Mouse (Mus musculus): Measurements from ENCODE around the gene Plxna3. TPM values are rescaled to one million over a fixed set of nuclear protein-coding genes. Genes with fewer than 3 reads are reported as not detected.

Plxna3 gene
- polyA plus RNA-seq (2012; rRNA removed) = 250 and 260 TPM in 2 replicates

GRCm38 (mm10) chrX:74328725-74329161, at the start of gene Plxna3:
Gene Plxna3 (plus strand): TSS chrX:74329066.

GRCm38 (mm10) chrX:74281732-74282394, 47.0 kb upstream of the Plxna3 start, which contains the start of the genes Taz and Dnase1l1:
Gene Taz (plus strand): TSS chrX:74281912.
Gene Dnase1l1 (minus strand): TSS chrX:74282337.

GRCm38 (mm10) chrX:74296538-74297448, 32.1 kb upstream of the Plxna3 start, which contains the start of gene Atp6ap1:
Gene Atp6ap1 (plus strand): TSS chrX:74297097.

GRCm38 (mm10) chrX:74304867-74305700, 23.8 kb upstream of the Plxna3 start, which contains the start of gene Gdi1:
Gene Gdi1 (plus strand): TSS chrX:74304998.

GRCm38 (mm10) chrX:74312540-74313464, 16.1 kb upstream of the Plxna3 start, which contains the start of gene Fam50a:
Gene Fam50a (plus strand): TSS chrX:74313033.

GRCm38 (mm10) chrX:74353467-74353770, 24.6 kb downstream of the Plxna3 start, which contains the start of gene Lage3:
Gene Lage3 (minus strand): TSS chrX:74353618.

GRCm38 (mm10) chrX:74372888-74373549, 44.2 kb downstream of the Plxna3 start, which contains the start of the genes Ubl4a and Slc10a3:
Gene Ubl4a (minus strand): TSS chrX:74373218.
Gene Slc10a3 (minus strand): TSS chrX:74373349.

GRCm38 (mm10) chrX:74392535-74393443, 63.9 kb downstream of the Plxna3 start, which contains the start of the genes Fam3a and Ikbkg:
Gene Fam3a (minus strand): TSS chrX:74393272.
Gene Ikbkg (plus strand): TSS chrX:74393290.

Other genes starting within 250 kb of the Plxna3 start
- gene Opn1mw, start 201.6 kb upstream of the Plxna3 start, polyA plus RNA-seq (2012; rRNA removed) = 0.06 TPM in 1 of 2 replicates, not detected in the other
- 26.2 and 26.9 TPM in 2 replicates for gene Mecp2, start 193.7 kb upstream of the Plxna3 start, polyA plus RNA-seq (2012; rRNA removed)
- gene Tex28, start 161.2 kb upstream of the Plxna3 start, polyA plus RNA-seq (2012; rRNA removed) = not detected in 2 replicates
- not detected in 2 replicates for gene Tktl1, start 151.8 kb upstream of the Plxna3 start, polyA plus RNA-seq (2012; rRNA removed)
- 492 and 527 TPM in 2 replicates for gene Flna, start 79.2 kb upstream of the Plxna3 start, polyA plus RNA-seq (2012; rRNA removed)
- gene Emd, start 74.4 kb upstream of the Plxna3 start, polyA plus RNA-seq (2012; rRNA removed) = 66.2 and 73.5 TPM in 2 replicates
- gene Rpl10, start 58.3 kb upstream of the Plxna3 start, polyA plus RNA-seq (2012; rRNA removed) = 1,738 and 1,782 TPM in 2 replicates
- 90.8 and 91.9 TPM in 2 replicates for gene Taz, start 47.2 kb upstream of the Plxna3 start, polyA plus RNA-seq (2012; rRNA removed)
- 5.3 and 5.5 TPM in 2 replicates for gene Dnase1l1, start 46.7 kb upstream of the Plxna3 start, polyA plus RNA-seq (2012; rRNA removed)
- 420 and 430 TPM in 2 replicates for gene Atp6ap1, start 32.0 kb upstream of the Plxna3 start, polyA plus RNA-seq (2012; rRNA removed)
- gene Gdi1, start 24.1 kb upstream of the Plxna3 start, polyA plus RNA-seq (2012; rRNA removed) = 1,224 and 1,398 TPM in 2 replicates
- gene Fam50a, start 16.0 kb upstream of the Plxna3 start, polyA plus RNA-seq (2012; rRNA removed) = 49.5 and 51.9 TPM in 2 replicates
- 77.0 and 82.1 TPM in 2 replicates for gene Lage3, start 24.6 kb downstream of the Plxna3 start, polyA plus RNA-seq (2012; rRNA removed)
- 61.5 and 64.5 TPM in 2 replicates for gene Ubl4a, start 44.2 kb downstream of the Plxna3 start, polyA plus RNA-seq (2012; rRNA removed)
- gene Slc10a3, start 44.3 kb downstream of the Plxna3 start, polyA plus RNA-seq (2012; rRNA removed) = 6.4 and 6.6 TPM in 2 replicates
- 30.3 and 32.6 TPM in 2 replicates for gene Fam3a, start 64.2 kb downstream of the Plxna3 start, polyA plus RNA-seq (2012; rRNA removed)
- 15.4 and 16.3 TPM in 2 replicates for gene Ikbkg, start 64.2 kb downstream of the Plxna3 start, polyA plus RNA-seq (2012; rRNA removed)
- gene G6pdx, start 100.1 kb downstream of the Plxna3 start, polyA plus RNA-seq (2012; rRNA removed) = 45.8 and 47.6 TPM in 2 replicates
- gene Gm6880, start 152.3 kb downstream of the Plxna3 start, polyA plus RNA-seq (2012; rRNA removed) = not detected in 2 replicates
- gene Olfr1326-ps1, start 245.8 kb downstream of the Plxna3 start, polyA plus RNA-seq (2012; rRNA removed) = not detected in 2 replicates